Mouse (Mus musculus): ENCODE measurements around the gene 0610030E20Rik. TPM values are rescaled to one million over a fixed set of nuclear protein-coding genes. Genes with fewer than 3 reads are reported as not detected.

Gene 0610030E20Rik
- polyA plus RNA-seq, 1 experiment: 1.3 TPM

DNA sequence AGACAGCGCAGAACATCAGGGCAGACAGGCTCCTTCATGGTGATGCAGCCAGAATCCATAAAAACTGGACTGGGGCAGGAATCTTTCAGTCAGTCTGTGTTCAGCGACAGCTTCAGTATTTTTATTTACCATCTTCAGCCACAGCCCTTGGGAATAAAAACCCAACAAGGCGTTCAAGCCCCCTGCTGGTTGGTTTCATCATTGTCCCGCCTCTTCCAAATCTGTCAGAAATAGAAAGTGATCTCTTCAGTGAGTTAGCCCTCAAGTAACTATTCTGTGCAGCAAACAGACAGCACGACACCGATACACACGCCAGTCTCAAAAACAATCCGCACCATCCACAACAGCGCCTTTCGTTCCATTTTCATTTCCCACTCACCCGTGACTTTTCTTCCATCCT is 28.1 kb upstream of the 0610030E20Rik start:
- no peaks in the 10 kb centered on the region for H3K27me3 ChIP-seq (ENCODE audit: control insufficient read depth)
- no peaks in the 10 kb centered on the region for H3K9me3 ChIP-seq (ENCODE audit: control insufficient read depth, low read length)
- TF ChIP-seq TAL1 (IDR thresholded peaks at IDR 0.05; ENCODE audit: low read length) (no peak), GATA1 (IDR thresholded peaks at IDR 0.05; ENCODE audit: low read length) (no peak)
- H3K36me3 ChIP-seq (ENCODE audit: control insufficient read depth): peaks cover 97% of the 10 kb centered on the region
- no peak overlapping the region for H3K4me3 ChIP-seq (replicated peaks)
- H3K4me1 ChIP-seq (ENCODE audit: control insufficient read depth): peaks cover 21% of the 10 kb centered on the region

- Histone ChIP-seq H3K27me3 (ENCODE audit: control insufficient read depth) (no peaks in the 10 kb centered on the region), H3K4me3 (replicated peaks) (no peak overlapping the region), H3K36me3 (ENCODE audit: control insufficient read depth) (peaks cover 99% of the 10 kb centered on the region), H3K9me3 (ENCODE audit: control insufficient read depth, low read length) (no peaks in the 10 kb centered on the region), H3K4me1 (ENCODE audit: control insufficient read depth) (peaks cover 38% of the 10 kb centered on the region)
- no peak for TF ChIP-seq TAL1 (IDR thresholded peaks at IDR 0.05; ENCODE audit: low read length)
- TF ChIP-seq GATA1 (IDR thresholded peaks at IDR 0.05; ENCODE audit: low read length): no peak
Observed at GRCm38 (mm10) chr6:72322936-72323335, 24.2 kb upstream of the 0610030E20Rik start.

GRCm38 (mm10) chr6:72323786-72324508 is 23.2 kb upstream of the 0610030E20Rik start:
- peak; percentile 36; the same call in 1 of the 2 replicates for TF ChIP-seq GATA1 (IDR thresholded peaks at IDR 0.05; ENCODE audit: low read length)
- TF ChIP-seq TAL1 (IDR thresholded peaks at IDR 0.05; ENCODE audit: low read length): peak; percentile 55
- Histone ChIP-seq H3K36me3 (ENCODE audit: control insufficient read depth) (peaks cover 99% of the 10 kb centered on the region), H3K4me3 (replicated peaks) (no peak overlapping the region), H3K27me3 (ENCODE audit: control insufficient read depth) (no peaks in the 10 kb centered on the region), H3K9me3 (ENCODE audit: control insufficient read depth, low read length) (no peaks in the 10 kb centered on the region), H3K4me1 (ENCODE audit: control insufficient read depth) (peaks cover 38% of the 10 kb centered on the region)

GRCm38 (mm10) chr6:72326274-72326673 is 20.8 kb upstream of the 0610030E20Rik start:
- Histone ChIP-seq H3K4me3 (replicated peaks) (no peak overlapping the region), H3K4me1 (ENCODE audit: control insufficient read depth) (peaks cover 36% of the 10 kb centered on the region), H3K36me3 (ENCODE audit: control insufficient read depth) (peaks cover 99% of the 10 kb centered on the region), H3K27me3 (ENCODE audit: control insufficient read depth) (no peaks in the 10 kb centered on the region), H3K9me3 (ENCODE audit: control insufficient read depth, low read length) (no peaks in the 10 kb centered on the region)
- TF ChIP-seq GATA1 (IDR thresholded peaks at IDR 0.05; ENCODE audit: low read length) (no peak), TAL1 (IDR thresholded peaks at IDR 0.05; ENCODE audit: low read length) (no peak)

DNA sequence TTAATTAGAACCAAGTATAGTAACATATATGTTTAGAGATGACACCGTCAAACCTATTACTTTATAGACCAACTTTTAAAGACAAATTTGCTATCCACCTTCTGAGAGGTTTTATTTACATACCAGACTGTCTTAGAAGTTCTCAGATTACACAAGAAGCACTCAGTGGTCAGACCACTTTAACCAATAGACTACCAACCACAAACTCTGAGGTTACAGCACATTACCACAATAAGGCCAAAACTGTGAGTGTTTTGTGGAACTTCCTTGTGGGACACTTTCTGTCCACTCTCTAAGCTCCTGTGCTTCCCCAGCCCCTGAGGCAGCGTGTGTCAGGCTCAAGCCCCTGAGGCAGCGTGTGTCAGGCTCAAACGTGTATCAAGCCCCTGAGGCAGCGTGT is 18.1 kb upstream of the 0610030E20Rik start:
- peaks cover 99% of the 10 kb centered on the region for H3K36me3 ChIP-seq (ENCODE audit: control insufficient read depth)

GRCm38 (mm10) chr6:72330133-72330532 is 17.0 kb upstream of the 0610030E20Rik start:
- TF ChIP-seq TAL1 (IDR thresholded peaks at IDR 0.05; ENCODE audit: low read length): no peak
- Histone ChIP-seq H3K4me1 (ENCODE audit: control insufficient read depth) (peaks cover 13% of the 10 kb centered on the region), H3K27me3 (ENCODE audit: control insufficient read depth) (no peaks in the 10 kb centered on the region), H3K4me3 (replicated peaks) (no peak overlapping the region), H3K36me3 (ENCODE audit: control insufficient read depth) (peaks cover 99% of the 10 kb centered on the region), H3K9me3 (ENCODE audit: control insufficient read depth, low read length) (no peaks in the 10 kb centered on the region)

More for the DNA sequence above, 18.1 kb upstream of the 0610030E20Rik start:
- Histone ChIP-seq H3K27me3 (ENCODE audit: control insufficient read depth) (no peaks in the 10 kb centered on the region), H3K4me3 (replicated peaks) (no peak overlapping the region), H3K4me1 (ENCODE audit: control insufficient read depth) (peaks cover 22% of the 10 kb centered on the region), H3K9me3 (ENCODE audit: control insufficient read depth, low read length) (no peaks in the 10 kb centered on the region)
- TF ChIP-seq TAL1 (IDR thresholded peaks at IDR 0.05; ENCODE audit: low read length) (no peak), GATA1 (IDR thresholded peaks at IDR 0.05; ENCODE audit: low read length) (no peak)

GRCm38 (mm10) chr6:72333111-72333510 is 14.0 kb upstream of the 0610030E20Rik start:
- Histone ChIP-seq H3K27me3 (ENCODE audit: control insufficient read depth) (no peaks in the 10 kb centered on the region), H3K4me3 (replicated peaks) (no peak overlapping the region), H3K9me3 (ENCODE audit: control insufficient read depth, low read length) (no peaks in the 10 kb centered on the region), H3K4me1 (ENCODE audit: control insufficient read depth) (0 out of 2 replicates have a peak, but pooled peaks cover 1% of the 10 kb centered on the region), H3K36me3 (ENCODE audit: control insufficient read depth) (peaks cover 100% of the 10 kb centered on the region)
- TF ChIP-seq GATA1 (IDR thresholded peaks at IDR 0.05; ENCODE audit: low read length) (no peak), TAL1 (IDR thresholded peaks at IDR 0.05; ENCODE audit: low read length) (no peak)

DNA sequence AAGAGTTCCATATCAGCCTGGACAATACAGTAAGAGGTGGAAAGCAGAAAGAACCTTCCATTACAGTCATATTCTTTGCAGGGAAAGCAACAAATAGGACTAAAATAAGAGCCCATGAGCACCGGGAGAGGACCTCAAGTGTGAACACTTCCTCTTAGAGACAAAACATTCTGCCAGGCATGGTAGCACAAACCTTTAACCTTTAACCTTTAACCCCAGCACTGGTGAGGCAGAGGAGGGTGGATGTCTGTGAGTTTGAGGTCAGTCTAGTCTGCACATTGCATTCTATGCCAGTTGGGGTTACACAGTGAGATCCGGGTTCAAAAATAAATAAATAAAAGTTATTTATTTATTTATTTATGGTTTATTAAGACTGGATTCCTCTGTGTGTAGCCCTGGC is 6.6 kb upstream of the 0610030E20Rik start:
- TF ChIP-seq GATA1 (IDR thresholded peaks at IDR 0.05; ENCODE audit: low read length) (no peak), TAL1 (IDR thresholded peaks at IDR 0.05; ENCODE audit: low read length) (no peak)
- H3K9me3 ChIP-seq (ENCODE audit: control insufficient read depth, low read length): no peaks in the 10 kb centered on the region

DNA sequence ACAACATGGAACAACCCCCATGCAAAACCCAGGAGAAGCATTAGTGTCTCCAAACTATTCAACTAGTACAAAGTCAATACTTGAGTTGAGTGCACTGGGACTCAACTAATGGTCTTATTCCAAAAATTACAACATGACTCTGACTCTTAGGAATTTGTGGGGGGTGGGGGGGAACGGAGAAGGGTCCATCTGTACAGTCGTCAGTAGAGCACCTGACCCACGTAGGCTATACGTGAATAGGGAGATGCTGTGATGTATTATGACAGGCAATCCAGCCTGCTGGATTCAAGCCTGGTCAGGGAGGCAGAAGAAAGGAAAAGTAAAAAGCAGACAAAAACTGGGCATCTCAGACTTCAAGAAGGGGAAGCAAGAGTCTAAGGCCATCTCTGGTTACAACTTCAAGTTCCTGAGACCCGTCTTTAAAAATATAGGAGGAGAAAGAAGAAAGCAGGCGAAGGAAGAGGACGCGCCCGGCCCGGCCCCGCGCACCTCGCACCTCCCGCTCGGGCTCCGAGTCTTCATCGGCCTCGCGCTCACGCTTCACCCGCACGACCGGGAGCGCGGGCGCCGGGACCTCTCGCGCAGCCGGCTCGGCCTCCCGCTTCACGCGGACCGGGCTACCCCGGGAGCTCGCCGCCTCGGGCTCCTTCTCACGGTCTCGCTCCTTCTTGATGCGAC is 2.6 kb upstream of the 0610030E20Rik start:
- Histone ChIP-seq H3K9me3 (ENCODE audit: control insufficient read depth, low read length) (no peaks in the 10 kb centered on the region), H3K4me1 (ENCODE audit: control insufficient read depth) (peaks cover 76% of the 10 kb centered on the region), H3K36me3 (ENCODE audit: control insufficient read depth) (peaks cover 54% of the 10 kb centered on the region), H3K4me3 (replicated peaks) (peak overlapping the region; percentile 96), H3K27me3 (ENCODE audit: control insufficient read depth) (no peaks in the 10 kb centered on the region)
- TF ChIP-seq GATA1 (IDR thresholded peaks at IDR 0.05; ENCODE audit: low read length) (no peak), TAL1 (IDR thresholded peaks at IDR 0.05; ENCODE audit: low read length) (no peak)

More for the DNA sequence above, 6.6 kb upstream of the 0610030E20Rik start:
- Histone ChIP-seq H3K27me3 (ENCODE audit: control insufficient read depth) (no peaks in the 10 kb centered on the region), H3K36me3 (ENCODE audit: control insufficient read depth) (peaks cover 80% of the 10 kb centered on the region), H3K4me3 (replicated peaks) (no peak overlapping the region), H3K4me1 (ENCODE audit: control insufficient read depth) (peaks cover 40% of the 10 kb centered on the region)
